Mouse (Mus musculus) right cerebral cortex, postnatal 25 days (tissue): Measurements from ENCODE around the gene Tmem132a.

Source experiments
- DNase-seq: peaks from one replicate; pipeline ENCODE4 v3.0.0; 2022

Gene Tmem132a

DNA sequence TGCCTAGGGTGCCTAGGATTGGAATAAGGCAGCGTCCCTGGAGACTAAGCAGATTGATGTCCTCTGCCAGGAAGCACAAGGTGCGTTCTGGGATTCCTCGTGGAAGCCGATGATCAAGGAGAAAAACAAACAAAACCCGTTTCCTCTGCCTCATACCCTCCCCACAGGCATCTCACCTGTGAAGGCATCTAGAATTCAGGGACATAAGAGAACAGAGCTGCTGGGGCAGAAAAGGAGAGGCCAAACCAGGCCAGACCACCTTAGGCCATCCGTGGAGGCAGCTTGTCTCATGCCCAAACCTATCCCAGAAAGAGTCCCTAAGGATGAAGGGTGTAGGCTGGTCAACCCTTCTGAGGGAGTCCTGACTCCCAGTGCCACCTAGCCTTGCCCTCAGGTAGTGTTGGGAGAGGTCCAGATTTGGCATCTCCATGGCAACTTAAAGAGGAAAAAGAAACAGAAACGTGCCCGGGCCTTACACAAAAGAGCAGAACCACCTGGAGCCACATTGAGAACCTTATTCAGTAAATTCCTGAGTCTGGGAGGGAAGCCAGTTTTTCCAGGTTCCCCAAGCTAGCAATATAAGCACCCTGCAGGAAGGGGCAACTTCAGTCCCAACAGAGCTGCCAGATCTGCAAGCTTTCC is at the start of gene Tmem132a:
Tmem132a (minus strand) TSS at position 55 of the 642 bp plus-strand sequence.
- no peak for DNase-seq

GRCm38 (mm10) chr19:10918321-10918991 is 48.7 kb upstream of the Tmem132a start:
- no peak for DNase-seq

- no peak for DNase-seq
Measured at GRCm38 (mm10) chr19:10916506-10916905, 46.8 kb upstream of the Tmem132a start.

- DNase-seq: no peak
Measured at GRCm38 (mm10) chr19:10914870-10915269, 45.1 kb upstream of the Tmem132a start.

GRCm38 (mm10) chr19:10914291-10914690 is 44.6 kb upstream of the Tmem132a start:
- DNase-seq: no peak

DNA sequence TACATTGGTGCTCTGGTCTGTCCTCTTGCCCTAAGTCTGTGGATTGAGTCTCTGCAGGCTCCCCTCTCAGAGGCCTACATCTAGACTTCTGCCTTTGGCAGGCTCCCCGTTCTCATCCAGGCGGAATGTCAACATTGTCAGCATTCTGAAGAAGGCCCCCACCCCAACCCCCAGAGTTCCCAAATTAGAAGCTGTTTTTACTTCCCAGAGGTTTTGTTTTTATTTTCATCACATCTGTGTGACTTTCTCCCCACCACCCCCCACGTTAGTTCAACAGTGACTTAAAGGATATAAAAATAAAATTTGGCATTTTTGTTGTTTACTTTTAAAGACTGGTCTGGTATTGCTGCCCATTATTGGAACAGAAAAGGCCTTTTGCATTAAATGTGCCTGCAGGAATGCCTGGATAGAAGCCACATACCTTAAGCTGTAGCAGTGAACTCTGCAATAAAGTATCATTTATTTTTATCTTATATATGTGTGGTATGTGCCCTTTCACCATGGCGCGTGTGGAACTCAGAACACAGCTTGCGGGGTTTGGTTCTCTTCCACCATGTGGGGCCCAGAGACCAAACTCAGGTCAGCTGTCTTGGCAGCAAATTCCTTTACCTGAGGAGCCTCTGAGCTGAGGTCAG is 39.5 kb upstream of the Tmem132a start:
- DNase-seq: no peak

DNA sequence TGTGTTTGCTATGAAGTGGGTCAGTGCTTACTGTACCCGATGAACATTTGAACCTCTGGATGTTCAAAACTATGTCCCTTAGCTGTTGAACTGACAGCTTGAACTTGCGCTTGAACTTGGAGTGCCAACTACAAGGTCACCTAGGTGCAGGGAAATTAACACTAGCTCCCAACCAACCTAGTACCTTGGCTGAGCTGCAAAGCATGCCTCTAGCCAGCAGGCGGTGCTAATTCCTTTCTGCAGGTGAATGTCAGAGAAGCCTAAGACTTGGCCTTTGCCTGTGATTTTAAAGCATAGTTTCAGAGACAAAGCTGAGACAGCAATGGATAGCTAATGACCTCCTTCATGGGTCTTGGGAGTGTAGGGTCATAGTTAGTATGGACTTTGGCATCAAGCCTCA is 38.2 kb upstream of the Tmem132a start:
- peak; percentile 48 for DNase-seq

DNA sequence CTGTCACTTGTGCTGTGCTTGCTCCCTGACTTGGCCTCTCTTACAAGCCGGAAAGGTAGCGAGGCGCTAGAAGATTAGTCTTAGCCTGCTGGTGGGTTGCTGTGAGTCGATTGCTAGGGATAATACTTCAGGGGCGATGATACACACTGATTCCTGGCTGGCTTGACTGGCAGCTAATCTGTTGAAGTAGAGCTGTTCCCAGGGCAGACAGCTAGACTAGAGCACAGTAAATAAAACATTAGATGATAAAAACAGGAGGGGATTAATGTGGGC is 35.9 kb upstream of the Tmem132a start:
- no peak for DNase-seq

DNA sequence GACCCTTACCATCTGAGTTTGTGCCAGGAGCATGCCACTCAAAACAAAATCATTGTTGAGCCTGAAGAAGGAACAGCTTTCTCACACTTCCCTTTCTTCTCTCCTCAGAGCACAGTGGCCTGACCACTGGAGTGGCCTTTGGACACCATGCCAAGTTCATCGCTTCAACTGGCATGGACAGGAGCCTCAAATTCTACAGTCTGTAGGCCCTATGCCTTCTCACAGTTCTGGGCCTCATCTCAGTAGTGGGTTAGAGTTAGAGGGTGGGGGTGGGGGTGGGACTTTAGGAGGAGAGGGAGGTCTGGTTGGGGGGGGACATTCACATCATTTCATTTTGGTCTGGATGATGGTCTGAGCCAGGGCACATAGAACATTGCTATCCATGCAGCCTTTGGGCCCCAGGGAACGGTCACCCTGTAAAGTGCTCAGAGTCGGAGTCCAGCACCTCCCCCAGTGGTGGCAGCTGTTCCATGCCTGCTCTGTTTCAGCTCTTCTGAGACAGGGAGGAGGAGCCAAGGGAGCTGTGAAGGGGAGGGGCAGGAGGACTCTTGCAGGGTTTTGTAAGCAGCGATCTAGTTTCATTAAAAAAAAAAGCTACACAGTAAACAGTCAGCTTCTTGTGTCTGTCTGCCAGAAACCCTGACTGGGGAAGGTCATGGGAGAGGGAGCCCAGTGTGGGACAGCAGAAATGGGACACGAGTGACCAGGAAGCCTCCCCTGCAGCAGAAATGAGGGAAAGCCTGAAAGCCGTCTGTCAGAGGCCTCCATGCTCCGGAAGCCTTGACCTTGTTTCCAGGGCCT is 35.4 kb upstream of the Tmem132a start:
- DNase-seq: peak; percentile 50

DNA sequence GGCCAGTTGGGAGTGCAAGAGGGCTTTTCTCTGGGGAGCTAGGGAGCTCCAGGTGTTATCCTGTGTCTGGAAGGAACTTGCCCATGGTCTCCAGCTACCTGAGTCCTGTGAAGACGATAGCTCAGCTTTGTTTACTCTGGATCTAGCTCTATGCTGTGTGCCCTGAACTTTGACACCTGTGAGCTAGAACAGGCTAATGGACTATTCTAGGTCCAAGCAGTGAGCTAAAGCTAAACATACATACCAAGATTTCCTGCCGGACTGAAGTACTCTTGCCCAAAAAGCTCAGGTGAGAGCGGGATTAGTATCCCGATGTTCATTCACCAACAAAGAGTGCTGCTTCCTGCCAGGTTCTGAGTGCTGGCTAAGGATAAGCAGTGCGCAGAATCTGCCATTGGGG is 34.8 kb upstream of the Tmem132a start:
- no peak for DNase-seq

DNA sequence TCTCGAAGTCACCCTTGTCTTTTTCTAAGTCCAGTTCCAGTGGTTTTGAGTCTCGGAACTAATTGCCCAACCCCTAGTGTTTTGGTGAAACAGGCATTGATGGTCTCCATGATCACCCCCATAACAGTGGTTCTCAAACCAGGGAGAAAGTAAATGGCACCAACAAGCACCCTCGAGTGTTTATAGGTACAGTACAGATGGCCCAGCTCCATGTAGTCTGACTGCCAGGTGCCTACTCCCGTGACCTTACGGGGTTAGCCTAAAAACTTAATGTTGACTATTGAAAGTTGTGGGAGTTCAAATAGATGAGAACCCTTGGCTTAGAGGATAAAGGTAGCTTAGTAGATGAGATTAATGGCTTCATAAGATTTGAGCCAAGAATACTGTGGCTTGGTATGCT is 31.3 kb upstream of the Tmem132a start:
- no peak for DNase-seq

DNA sequence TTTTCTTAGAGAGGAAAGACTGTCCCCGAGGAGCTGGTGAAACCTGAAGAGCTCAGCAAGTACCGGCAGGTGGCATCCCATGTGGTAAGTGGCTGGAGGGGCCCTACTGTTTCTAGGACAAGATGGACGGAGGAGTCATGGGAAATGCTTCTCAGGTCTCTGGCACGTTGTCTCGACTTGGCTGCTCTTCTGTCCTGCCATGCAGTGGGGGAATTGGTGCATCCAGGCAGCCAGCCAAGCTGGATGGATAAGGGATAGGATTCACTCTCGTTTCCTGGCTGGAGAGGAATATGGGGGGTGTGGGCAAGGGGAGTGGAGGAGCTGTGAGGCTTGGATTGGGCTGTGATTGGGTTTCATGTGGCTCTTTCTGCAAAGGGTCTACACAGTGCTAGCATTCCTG is 30.6 kb upstream of the Tmem132a start:
- no peak for DNase-seq

- DNase-seq: no peak
Measured at GRCm38 (mm10) chr19:10897491-10897890, 27.8 kb upstream of the Tmem132a start.

GRCm38 (mm10) chr19:10896849-10897248 is 27.1 kb upstream of the Tmem132a start:
- no peak for DNase-seq

DNA sequence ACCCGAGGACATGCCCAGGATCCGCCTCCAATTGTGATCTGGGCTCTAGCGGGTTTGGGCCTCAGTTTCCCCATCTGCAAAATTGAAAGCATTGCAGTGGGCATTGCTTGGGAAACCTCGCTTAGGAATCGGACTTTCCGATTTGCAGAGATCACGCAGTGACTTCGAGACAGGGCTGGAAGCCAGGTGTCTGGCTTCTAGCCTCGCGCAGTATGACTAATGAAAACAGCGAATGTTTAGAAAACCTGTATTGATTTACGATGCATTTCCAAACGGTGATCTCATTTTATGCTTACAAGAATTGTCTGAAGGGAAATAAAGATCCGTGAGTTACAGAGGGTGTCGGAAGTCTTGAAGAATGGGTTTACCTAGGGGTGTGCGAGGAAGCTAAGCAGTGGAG is 26.0 kb upstream of the Tmem132a start:
- no peak for DNase-seq

DNA sequence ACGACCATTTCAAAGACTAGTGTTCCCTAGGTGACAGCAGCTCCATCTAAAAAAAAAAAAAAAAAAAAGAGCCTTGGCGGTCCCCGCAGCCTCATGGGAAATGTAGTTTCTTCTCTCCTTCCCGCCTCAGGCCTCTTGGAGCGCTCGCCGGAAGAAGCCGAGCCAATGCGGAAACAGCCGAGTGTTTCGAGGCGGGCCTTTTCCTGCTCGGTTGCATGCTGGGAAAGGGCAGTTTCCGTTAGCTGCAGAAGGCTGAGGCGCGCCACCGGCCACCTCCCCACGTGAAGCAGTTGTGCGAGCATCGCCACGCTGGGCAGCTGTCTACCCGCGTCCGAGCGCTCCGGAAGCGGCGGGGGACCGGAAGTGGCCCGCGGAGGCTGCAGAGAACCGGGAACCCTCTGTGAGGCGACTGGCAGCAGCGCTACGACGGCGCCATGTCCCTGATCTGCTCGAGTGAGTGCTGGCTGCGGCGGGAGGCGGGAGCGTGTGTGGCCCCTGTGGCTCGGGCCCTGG is 25.3 kb upstream of the Tmem132a start, which contains the start of gene Prpf19:
Prpf19 (plus strand) TSS at position 216 of the 513 bp plus-strand sequence.
- DNase-seq: peak; percentile 98

DNA sequence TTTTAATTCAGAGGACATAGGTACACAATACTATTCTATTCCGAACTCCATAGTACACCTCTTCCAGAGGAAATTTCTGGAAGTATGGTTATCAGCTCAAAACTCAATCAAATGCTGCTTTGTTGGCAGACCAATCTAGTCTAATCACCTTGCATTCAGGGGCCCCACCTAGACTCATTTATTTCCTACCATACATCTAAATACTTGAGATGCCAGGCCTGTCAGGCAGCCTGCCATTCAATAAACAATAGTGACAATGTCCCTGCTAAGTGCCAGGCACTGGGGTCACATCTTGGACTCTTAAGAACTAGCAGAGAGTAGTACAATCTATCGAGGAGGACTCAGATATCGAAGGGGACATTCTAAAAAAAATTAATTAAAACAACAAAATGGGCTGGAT is 22.5 kb upstream of the Tmem132a start:
- DNase-seq: no peak

GRCm38 (mm10) chr19:10881426-10882154 is 11.8 kb upstream of the Tmem132a start, which contains the start of gene Tmem109:
Gene Tmem109 (minus strand): TSS chr19:10882001.
- DNase-seq: peak; percentile 93

GRCm38 (mm10) chr19:10880975-10881425 is 11.3 kb upstream of the Tmem132a start:
- no peak for DNase-seq

- no peak for DNase-seq
Measured at GRCm38 (mm10) chr19:10880085-10880974, 10.6 kb upstream of the Tmem132a start.

DNA sequence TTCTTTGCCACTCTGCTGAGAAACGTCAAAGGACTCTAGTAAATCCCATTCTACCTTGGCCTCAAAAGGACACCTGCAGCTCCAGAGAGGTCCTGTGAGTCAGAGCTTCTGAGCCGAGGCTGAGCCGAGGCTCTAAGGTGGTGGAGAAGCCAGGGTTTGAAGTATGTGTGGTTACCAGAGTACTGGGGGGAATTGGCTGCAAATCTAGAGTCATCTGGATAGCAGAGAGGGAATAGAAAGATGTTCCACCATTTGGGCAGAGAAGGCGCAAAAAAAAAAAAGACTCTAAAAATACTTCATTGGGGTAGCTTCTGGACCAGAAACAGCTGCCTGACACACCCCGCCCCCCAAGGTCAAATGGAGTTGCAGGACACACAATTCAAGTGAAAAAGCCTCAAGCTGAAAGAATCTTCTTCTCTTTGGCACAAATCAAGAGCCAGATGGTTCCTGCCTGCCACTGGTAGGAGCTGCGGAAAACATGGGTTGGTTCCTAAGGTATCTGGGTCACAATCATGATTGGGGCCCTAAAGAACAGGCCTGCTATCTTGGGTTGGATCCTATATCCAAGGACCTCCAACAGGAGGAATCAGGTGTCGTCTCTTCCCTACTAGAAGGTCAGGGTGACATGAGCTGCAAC is 8.6 kb upstream of the Tmem132a start:
- no peak for DNase-seq
